Mouse (Mus musculus): Measurements from ENCODE around the gene Olfr777. TPM values are rescaled to one million over a fixed set of nuclear protein-coding genes. Genes with fewer than 3 reads are reported as not detected.
"Not testable (repeated sequence)": the region's sequence is repeated elsewhere in the genome, so short reads cannot be mapped to it uniquely, and the experiment has no call there.

Olfr777 gene
- total RNA-seq (2012; rRNA removed), result not detected in 2 replicates
- polyA plus RNA-seq (2012; ENCODE audit: insufficient read depth in 1 of 2, insufficient read length in 2 of 2, low read depth in 1 of 2, low replicate concordance in 2 of 2, missing spikeins in 1 of 2), result not detected

GRCm38 (mm10) chr10:129271081-129271535 is at the start of gene Olfr777:
Gene Olfr777, minus strand, starts transcription at chr10:129271485.
- TF ChIP-seq SIN3A (IDR thresholded peaks at IDR 0.05; ENCODE audit: low read length), result no peak
- TF ChIP-seq SMC3 (IDR thresholded peaks at IDR 0.05; ENCODE audit: low read depth, low read length), result no peak
- no peak for TF ChIP-seq MYC (IDR thresholded peaks at IDR 0.05; ENCODE audit: low read depth, low read length)
- no peak for TF ChIP-seq POLR2AphosphoS2 (IDR thresholded peaks at IDR 0.05; ENCODE audit: low read length)
- TF ChIP-seq ZC3H11A (IDR thresholded peaks at IDR 0.05; ENCODE audit: low read depth, low read length), result no peak
- TF ChIP-seq CTCF (IDR thresholded peaks at IDR 0.05 in 2 of 3, conservative IDR thresholded peaks at IDR 0.05 in 1 of 3; ENCODE audit: control insufficient read depth in 1 of 3, insufficient read depth in 1 of 3, low read depth in 2 of 3, low read length in 3 of 3, poor library complexity in 1 of 3, severe bottlenecking in 1 of 3), result no peak
- no peak for TF ChIP-seq MAX (IDR thresholded peaks at IDR 0.05; ENCODE audit: low read length)
- TF ChIP-seq EP300 (IDR thresholded peaks at IDR 0.05; ENCODE audit: low read depth in 1 of 2, low read length in 2 of 2), result no peak
- no peak for TF ChIP-seq USF1 (IDR thresholded peaks at IDR 0.05; ENCODE audit: low read depth, low read length)
- no peak for TF ChIP-seq NELFE (IDR thresholded peaks at IDR 0.05; ENCODE audit: low read depth, low read length)
- TF ChIP-seq TAL1 (IDR thresholded peaks at IDR 0.05; ENCODE audit: low read length), result no peak
- no peak for TF ChIP-seq RAD21 (IDR thresholded peaks at IDR 0.05; ENCODE audit: low read depth, low read length)
- no peak for TF ChIP-seq NRF1 (IDR thresholded peaks at IDR 0.05; ENCODE audit: insufficient read depth, low read depth, low read length, poor library complexity, severe bottlenecking)
- no peak for TF ChIP-seq CHD2 (IDR thresholded peaks at IDR 0.05; ENCODE audit: low read length)
- TF ChIP-seq RCOR1 (IDR thresholded peaks at IDR 0.05; ENCODE audit: low read depth, low read length), result no peak
- TF ChIP-seq MXI1 (IDR thresholded peaks at IDR 0.05; ENCODE audit: low read depth, low read length), result no peak
- no peak for TF ChIP-seq ZMIZ1 (IDR thresholded peaks at IDR 0.05; ENCODE audit: low read depth, low read length)
- TF ChIP-seq POLR2A (IDR thresholded peaks at IDR 0.05; ENCODE audit: control insufficient read depth in 1 of 2, insufficient read depth in 1 of 2, low read depth in 1 of 2, low read length in 2 of 2, poor library complexity in 1 of 2), result no peak
- TF ChIP-seq ELF1 (IDR thresholded peaks at IDR 0.05; ENCODE audit: low read depth, low read length), result no peak
- no peak for TF ChIP-seq HCFC1 (IDR thresholded peaks at IDR 0.05; ENCODE audit: low read depth, low read length)
- no peaks in the 10 kb centered on the region for H3K27me3 ChIP-seq (ENCODE audit: control insufficient read depth in 1 of 2, insufficient read depth in 2 of 2, low read length in 2 of 2)

GRCm38 (mm10) chr10:129317817-129318216 is 46.5 kb upstream of the Olfr777 start, which contains the start of gene Olfr780:
Gene Olfr780, plus strand, starts transcription at chr10:129318117.
- Histone ChIP-seq H3K27ac (ENCODE audit: control insufficient read depth, low read depth, low read length) (no peak within 1 kb of the TSS), H3K27me3 (ENCODE audit: control insufficient read depth in 1 of 2, insufficient read depth in 2 of 2, low read length in 2 of 2) (no peaks in the 10 kb centered on the region), H3K36me3 (ENCODE audit: control insufficient read depth in 1 of 2, insufficient read depth in 2 of 2, low read length in 2 of 2) (no peaks in the 10 kb centered on the region), H3K4me3 (ENCODE audit: control insufficient read depth in 1 of 2, insufficient read depth in 1 of 2, low read depth in 2 of 2, low read length in 2 of 2) (no peak within 1 kb of the TSS), H3K4me1 (ENCODE audit: control insufficient read depth in 1 of 2, insufficient read depth in 2 of 2, low read length in 2 of 2) (no peaks in the 10 kb centered on the region), H3K79me2 (ENCODE audit: control insufficient read depth, insufficient read depth, low read length, poor library complexity) (no peaks in the 10 kb centered on the region), H3K9ac (ENCODE audit: control insufficient read depth, low read depth, low read length, poor library complexity, severe bottlenecking) (no peak within 1 kb of the TSS), H3K9me3 (replicated peaks; ENCODE audit: insufficient read depth, low read length) (no peaks in the 10 kb centered on the region)
- TF ChIP-seq MAZ (IDR thresholded peaks at IDR 0.05; ENCODE audit: low read depth, low read length) (no peak), NRF1 (IDR thresholded peaks at IDR 0.05; ENCODE audit: insufficient read depth, low read depth, low read length, poor library complexity, severe bottlenecking) (no peak), MYB (IDR thresholded peaks at IDR 0.05; ENCODE audit: low read depth, low read length) (no peak), ZKSCAN1 (IDR thresholded peaks at IDR 0.05; ENCODE audit: low read depth, low read length) (no peak), CHD1 (IDR thresholded peaks at IDR 0.05; ENCODE audit: low read depth, low read length) (no peak), ELF1 (IDR thresholded peaks at IDR 0.05; ENCODE audit: low read depth, low read length) (no peak), NELFE (IDR thresholded peaks at IDR 0.05; ENCODE audit: low read depth, low read length) (no peak), TAL1 (IDR thresholded peaks at IDR 0.05; ENCODE audit: low read length) (no peak), MEF2A (IDR thresholded peaks at IDR 0.05; ENCODE audit: extremely low read depth, insufficient replicate concordance, low read depth, low read length, poor library complexity, severe bottlenecking) (no peak), USF1 (IDR thresholded peaks at IDR 0.05; ENCODE audit: low read depth, low read length) (no peak)
- no peak for DNase-seq (ENCODE audit: low read depth, low spot score)

More at GRCm38 (mm10) chr10:129271081-129271535, at the start of gene Olfr777:
- Histone ChIP-seq H3K9ac (ENCODE audit: control insufficient read depth, low read depth, low read length, poor library complexity, severe bottlenecking) (no peak within 1 kb of the TSS), H3K27ac (ENCODE audit: control insufficient read depth, low read depth, low read length) (no peak within 1 kb of the TSS), H3K4me3 (ENCODE audit: control insufficient read depth in 1 of 2, insufficient read depth in 1 of 2, low read depth in 2 of 2, low read length in 2 of 2) (no peak within 1 kb of the TSS), H3K36me3 (ENCODE audit: control insufficient read depth in 1 of 2, insufficient read depth in 2 of 2, low read length in 2 of 2) (no peaks in the 10 kb centered on the region), H3K79me2 (ENCODE audit: control insufficient read depth, insufficient read depth, low read length, poor library complexity) (no peaks in the 10 kb centered on the region), H3K9me3 (replicated peaks; ENCODE audit: insufficient read depth, low read length) (no peaks in the 10 kb centered on the region), H3K4me1 (ENCODE audit: control insufficient read depth in 1 of 2, insufficient read depth in 2 of 2, low read length in 2 of 2) (no peaks in the 10 kb centered on the region)
- DNase-seq (ENCODE audit: low read depth, low spot score), result no peak

- not testable (repeated sequence) for H3K4me1 ChIP-seq (ENCODE audit: control insufficient read depth in 1 of 2, insufficient read depth in 2 of 2, low read length in 2 of 2); DNase-seq (ENCODE audit: low read depth, low spot score); H3K9me3 ChIP-seq (replicated peaks; ENCODE audit: insufficient read depth, low read length); H3K27ac ChIP-seq (ENCODE audit: control insufficient read depth, low read depth, low read length); H3K36me3 ChIP-seq (ENCODE audit: control insufficient read depth in 1 of 2, insufficient read depth in 2 of 2, low read length in 2 of 2); H3K79me2 ChIP-seq (ENCODE audit: control insufficient read depth, insufficient read depth, low read length, poor library complexity); H3K4me3 ChIP-seq (ENCODE audit: control insufficient read depth in 1 of 2, insufficient read depth in 1 of 2, low read depth in 2 of 2, low read length in 2 of 2); H3K9ac ChIP-seq (ENCODE audit: control insufficient read depth, low read depth, low read length, poor library complexity, severe bottlenecking); H3K27me3 ChIP-seq (ENCODE audit: control insufficient read depth in 1 of 2, insufficient read depth in 2 of 2, low read length in 2 of 2)
Measured at GRCm38 (mm10) chr10:129313521-129313920, 42.2 kb upstream of the Olfr777 start.

Measured in MEL (cell line).